Mouse (Mus musculus): ENCODE data around the gene Myoz1. TPM values are rescaled to one million over a fixed set of nuclear protein-coding genes. Genes with fewer than 3 reads are reported as not detected.
"Not testable (repeated sequence)": the region's sequence is repeated elsewhere in the genome, so short reads cannot be mapped to it uniquely, and the experiment has no call there.

Gene Myoz1
- under 1 TPM; 0.35 to 0.54 TPM for total RNA-seq (2021)
- long read RNA-seq, experiment 1: 0 reads
- long read RNA-seq, experiment 2, partial matches to known transcripts: 0 of 1 reads
- long read RNA-seq, experiment 2, other reads (novel, unspliced or antisense): 0 of 1 reads

DNA sequence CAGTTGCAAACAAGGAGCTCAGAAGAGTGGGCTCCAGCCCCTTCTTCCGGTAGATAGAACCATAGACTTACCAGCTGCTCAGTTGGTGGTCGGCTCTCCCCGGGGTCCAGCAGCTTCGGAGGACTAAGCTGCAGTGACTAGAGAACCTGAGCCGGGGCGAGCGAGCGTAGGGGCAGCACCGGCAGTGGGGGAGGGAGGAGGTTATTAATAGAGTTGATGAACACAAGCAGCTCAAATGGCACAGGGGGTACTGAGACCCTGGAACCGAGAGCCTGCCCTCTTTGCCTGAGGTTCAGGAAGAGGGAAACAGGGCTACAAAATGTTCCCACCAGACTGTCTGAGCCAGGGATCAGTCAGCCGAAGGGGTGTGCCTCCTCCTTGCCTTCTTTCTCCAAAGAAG, at the start of gene Myoz1:
Gene Myoz1 (minus strand): TSS at position 180 of the 400 bp plus-strand sequence.
- DNase-seq: no peak

- DNase-seq: not testable (repeated sequence)
These were observed 47.1 kb upstream of the Myoz1 start for GRCm38 (mm10) chr14:20703461-20703860.

GRCm38 (mm10) chr14:20702741-20703381, 46.5 kb upstream of the Myoz1 start, which contains the start of gene Chchd1:
TSS of gene Chchd1 (plus strand) at chr14:20703006.
- DNase-seq: peak; percentile 93 to 97

- no peak for DNase-seq
These were observed 45.9 kb upstream of the Myoz1 start for GRCm38 (mm10) chr14:20702096-20702740.

- DNase-seq: no peak
These were observed 45.2 kb upstream of the Myoz1 start for GRCm38 (mm10) chr14:20701554-20701953.

DNA sequence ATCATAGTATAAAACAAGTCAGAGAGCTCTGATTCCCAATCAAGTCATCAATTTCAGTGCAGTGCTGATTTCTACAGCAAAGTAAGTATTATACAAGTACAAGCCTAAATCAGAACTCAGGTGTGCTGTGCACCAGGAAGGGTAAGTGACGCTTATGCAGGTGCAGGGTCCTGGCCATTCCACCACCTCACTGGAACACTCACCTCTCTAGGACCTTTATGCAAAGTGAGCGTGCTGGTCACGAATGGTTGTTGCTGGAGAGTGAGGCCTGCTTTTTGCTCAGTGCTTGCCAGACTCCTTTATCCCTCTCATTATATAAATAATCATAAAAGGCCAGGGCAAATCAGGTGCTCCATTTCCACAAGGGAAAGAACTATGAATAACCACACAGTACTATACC, 44.0 kb upstream of the Myoz1 start:
- no peak for DNase-seq

GRCm38 (mm10) chr14:20698515-20698914, 42.2 kb upstream of the Myoz1 start:
- DNase-seq: no peak

DNA sequence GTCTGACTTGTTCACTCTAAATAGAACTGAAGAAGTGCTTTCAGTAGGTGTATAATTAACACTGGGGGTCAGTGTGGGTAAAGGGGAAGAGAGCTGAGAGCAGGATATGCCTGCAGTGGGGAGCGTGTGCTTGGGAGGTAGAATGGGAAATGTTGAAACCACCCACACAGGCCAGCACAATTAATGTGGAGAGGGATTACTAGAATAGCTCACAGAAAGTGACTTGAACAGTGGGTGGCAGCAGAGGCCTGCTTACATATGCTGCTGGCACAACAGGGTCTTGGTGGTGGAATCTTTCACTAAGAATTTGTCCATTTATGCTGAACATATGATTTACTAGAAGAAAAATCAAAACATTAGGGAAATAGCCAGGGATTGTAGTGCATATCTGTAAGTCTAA, 40.6 kb upstream of the Myoz1 start:
- peak; percentile 60 to 69 for DNase-seq

- peak; percentile 41 to 61 for DNase-seq
These were observed 39.6 kb upstream of the Myoz1 start for GRCm38 (mm10) chr14:20695761-20696520.

DNA sequence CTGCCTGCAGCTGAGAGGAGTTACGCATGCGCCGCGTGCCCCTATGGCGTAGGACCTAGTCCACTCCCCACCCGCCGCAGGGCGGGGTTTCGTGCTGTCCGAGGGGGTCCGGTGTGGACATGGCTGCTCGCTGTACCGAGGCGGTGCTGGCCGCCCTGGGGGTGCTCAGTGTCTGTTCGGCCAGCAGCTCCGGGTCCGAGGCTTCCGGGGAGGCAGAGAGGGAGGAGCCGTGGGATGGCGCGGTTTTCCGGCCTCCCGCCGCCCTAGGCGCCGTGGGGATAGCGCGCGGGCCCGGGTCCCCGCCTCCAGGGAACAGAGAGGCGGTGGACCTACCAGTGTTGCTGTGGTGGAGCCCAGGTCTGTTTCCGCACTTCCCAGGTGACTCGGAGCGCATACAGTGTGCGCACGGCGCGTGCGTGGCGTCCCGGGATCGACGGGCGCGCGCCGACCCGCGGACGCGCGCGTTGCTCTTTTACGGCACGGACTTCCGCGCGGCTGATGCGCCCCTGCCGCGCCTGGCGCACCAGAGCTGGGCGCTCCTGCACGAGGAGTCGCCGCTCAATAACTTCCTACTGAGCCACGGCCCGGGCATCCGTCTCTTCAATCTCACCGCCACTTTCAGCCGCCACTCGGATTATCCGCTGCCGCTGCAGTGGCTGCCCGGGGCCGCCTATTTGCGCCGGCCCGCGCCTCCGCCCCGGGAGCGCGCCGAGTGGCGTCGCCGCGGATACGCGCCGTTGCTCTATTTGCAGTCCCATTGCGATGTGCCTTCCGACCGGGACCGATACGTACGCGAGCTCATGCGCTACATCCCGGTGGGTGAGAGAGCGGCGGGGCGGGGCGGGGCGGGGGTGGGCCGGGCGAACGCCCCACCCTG, 38.8 kb upstream of the Myoz1 start, which contains the start of gene Fut11:
Gene Fut11 (plus strand): TSS at position 85 of the 877 bp plus-strand sequence.
- peak; percentile 91 to 92 for DNase-seq

GRCm38 (mm10) chr14:20694185-20694883, 38.0 kb upstream of the Myoz1 start:
- peak in 1 of 2 experiments; percentile 22 for DNase-seq

DNA sequence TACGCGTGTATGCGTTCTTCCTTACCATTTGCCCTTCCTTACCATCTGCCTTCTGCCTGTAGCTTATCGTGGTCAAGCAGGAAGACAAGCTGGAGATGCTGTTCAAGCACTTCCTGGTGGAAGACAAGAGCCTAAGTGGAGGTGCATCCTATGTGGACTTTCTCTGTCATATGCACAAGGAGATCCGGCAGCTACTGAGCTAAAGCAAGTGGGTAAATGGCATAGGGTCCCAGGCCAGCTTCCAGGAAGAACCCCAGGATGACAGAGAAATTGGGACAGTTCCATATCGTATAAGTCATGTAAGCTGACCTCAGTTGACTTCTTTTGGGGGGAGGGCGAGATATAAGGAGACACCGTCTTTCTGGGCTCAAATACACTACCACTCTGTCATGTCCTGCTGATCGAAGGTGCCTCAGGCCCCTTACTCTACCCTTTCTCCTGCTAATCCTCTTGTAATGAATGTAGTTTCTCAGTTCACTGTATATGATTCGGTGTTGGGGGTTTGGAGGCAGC, 37.3 kb upstream of the Myoz1 start:
- no peak for DNase-seq

DNA sequence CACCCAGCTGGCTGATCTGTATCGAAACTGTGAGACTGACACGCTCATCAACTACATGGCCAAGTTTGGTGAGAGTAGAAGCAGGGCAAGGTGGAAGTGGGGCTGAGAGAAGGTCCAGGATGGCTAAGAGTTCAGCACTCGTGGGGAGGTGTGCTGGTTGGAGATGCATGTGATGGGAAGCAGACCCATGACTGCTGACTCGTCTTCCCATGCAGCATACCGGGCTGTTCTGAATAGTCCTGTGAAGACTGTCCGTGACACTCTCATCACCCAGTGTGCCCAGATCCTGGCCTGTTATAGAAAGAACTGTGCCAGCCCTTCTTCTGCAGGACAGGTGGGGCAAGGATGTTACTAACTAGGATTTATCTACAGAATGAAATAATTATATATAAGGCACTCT, 35.4 kb upstream of the Myoz1 start:
- no peak for DNase-seq

DNA sequence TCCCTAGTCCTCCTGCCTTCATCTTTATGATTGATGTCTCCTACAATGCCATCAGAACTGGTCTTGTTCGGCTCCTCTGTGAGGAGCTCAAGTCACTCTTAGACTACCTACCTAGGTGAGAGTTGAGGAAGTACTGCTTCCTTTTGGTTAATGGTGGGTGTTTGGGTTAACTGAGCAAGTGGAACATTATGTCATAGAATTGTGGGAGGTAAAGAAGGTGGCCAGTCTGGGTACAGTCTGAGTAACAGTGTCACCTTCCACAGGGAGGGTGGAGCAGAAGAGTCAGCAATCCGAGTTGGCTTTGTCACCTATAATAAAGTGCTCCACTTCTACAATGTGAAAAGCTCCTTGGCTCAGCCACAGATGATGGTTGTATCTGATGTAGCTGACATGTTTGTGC, 32.7 kb upstream of the Myoz1 start:
- DNase-seq: no peak

DNA sequence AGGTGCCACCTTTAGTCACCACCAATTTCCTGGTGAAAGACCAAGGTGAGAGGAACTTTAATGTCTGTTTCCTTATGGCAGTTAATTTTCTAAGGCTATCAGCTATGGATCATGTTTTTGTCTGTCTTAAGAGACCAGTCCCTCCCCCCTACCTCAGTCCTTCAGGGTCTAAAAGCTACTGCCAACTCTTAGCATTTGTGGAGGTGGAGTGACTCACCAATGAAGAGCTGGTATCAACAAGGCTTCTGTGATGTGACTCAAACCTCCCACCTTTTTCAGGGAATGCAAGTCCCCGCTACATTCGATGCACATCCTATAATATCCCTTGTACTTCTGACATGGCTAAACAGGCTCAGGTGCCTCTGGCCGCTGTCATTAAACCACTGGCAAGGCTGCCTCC, 30.2 kb upstream of the Myoz1 start:
- no peak for DNase-seq

DNA sequence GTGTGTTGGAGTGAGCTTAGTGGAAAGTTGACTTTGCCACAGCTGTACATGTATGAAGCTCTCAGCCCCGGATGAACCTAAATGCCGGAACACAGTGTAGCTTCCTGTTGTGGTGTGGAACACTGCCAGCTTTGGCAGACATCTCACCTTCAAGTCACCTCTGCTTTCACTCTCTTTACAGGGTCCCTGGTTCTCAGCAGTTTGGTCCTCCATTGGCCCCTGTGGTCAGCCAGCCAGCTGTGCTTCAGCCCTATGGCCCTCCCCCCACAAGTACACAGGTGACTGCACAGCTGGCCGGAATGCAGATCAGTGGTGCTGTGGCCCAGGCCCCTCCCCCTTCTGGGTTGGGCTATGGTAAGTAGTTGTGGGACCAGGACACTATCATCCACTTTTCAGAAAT, 26.2 kb upstream of the Myoz1 start:
- peak in 1 of 2 experiments; percentile 52 for DNase-seq

DNA sequence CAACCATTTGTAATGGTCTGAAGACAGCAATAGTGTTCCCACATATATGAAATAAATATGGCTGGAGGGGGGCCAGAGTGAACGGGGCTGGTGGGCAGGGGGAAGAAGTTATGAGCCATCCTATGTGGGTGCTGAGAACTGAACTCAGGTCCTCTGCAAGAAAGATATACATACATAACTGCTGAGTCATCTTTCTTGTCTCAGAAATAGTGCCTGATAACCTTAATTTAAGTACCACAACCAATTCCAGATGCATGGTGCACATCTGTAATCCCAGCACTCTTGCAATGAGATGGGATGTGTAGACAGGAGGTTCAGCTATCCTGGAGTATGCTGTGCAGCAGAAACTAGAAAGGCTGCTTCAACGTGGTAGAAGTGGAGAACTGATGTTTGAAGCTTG, 25.4 kb upstream of the Myoz1 start:
- no peak for DNase-seq

GRCm38 (mm10) chr14:20677906-20678305, 21.6 kb upstream of the Myoz1 start:
- no peak for DNase-seq

DNA sequence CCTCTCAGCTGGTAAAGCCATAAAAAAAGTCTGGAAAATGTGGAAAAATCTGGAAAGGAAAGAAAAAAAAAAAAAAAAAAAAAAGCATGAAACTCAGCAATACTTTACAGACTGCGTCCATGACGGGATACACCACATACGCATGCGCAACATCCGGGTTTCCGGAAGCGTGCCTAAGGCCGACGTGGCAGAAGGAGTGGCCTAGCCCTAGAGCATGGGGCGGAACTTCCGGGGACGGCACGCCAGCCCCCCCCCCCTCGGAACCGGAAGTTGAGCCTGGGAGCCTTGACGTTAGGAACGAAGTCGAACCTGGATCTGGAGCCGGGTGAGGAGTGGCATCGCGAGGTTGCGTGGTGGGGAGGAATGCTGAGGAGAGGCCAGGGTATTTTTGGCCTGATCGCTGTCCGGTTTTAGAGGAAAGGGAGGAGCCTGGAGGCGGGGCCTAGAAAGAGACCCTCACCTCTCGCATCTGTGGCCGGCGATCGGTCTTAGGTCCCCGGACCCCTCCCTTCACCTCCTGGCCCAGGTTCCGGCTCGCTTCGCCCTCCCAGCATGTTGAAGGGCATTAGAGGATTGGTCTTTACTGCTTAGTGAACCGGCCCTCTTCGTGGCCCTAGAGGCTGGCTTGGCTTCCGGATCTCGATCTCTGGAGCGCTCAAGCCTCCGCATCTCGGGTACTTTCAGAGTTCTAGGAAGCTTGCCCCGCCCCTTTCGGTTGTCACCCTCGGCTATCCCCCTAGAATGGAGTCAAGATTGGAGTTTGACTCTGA, 17.9 kb upstream of the Myoz1 start, which contains the start of gene Sec24c:
Gene Sec24c (plus strand): TSS at position 245 of the 770 bp plus-strand sequence.
- DNase-seq: peak; percentile 98 to 100

DNA sequence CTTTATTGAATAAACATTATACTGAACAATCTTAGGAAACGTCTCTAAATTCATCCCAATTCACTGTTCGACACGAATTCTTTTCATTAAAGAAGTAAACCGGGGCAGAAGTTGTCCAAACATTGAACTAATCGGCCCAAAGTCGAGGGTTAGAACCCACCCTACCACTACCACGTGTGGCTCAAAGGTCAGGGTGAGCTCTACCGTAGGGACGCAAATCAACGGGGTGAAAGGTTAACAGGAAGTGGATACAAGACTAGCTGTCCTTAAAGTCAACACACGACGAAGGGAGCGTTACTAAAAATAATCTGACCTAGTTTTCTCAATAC, 17.4 kb upstream of the Myoz1 start:
- DNase-seq: peak in 1 of 2 experiments; percentile 81
